Mouse (Mus musculus): ENCODE results near the gene Bend7.

- TF ChIP-seq CTCF (IDR thresholded peaks at IDR 0.05; ENCODE audit: control insufficient read depth, insufficient read depth, insufficient read length), result no peak
- no peak for TF ChIP-seq CEBPB (IDR thresholded peaks at IDR 0.05; ENCODE audit: low read depth)
- no peak for TF ChIP-seq MAX (IDR thresholded peaks at IDR 0.05)
- TF ChIP-seq USF1 (IDR thresholded peaks at IDR 0.05; ENCODE audit: low read depth), result no peak
- TF ChIP-seq MYOG (IDR thresholded peaks at IDR 0.05; ENCODE audit: control insufficient read depth, extremely low read depth, insufficient read length), result no peak
These were observed 131.8 kb downstream of the Bend7 start for GRCm38 (mm10) chr2:4849449-4849848.

Data from C2C12 (cell line).